Mouse (Mus musculus) heart, postnatal 36 days (tissue): ENCODE measurements at regions not wholly inside any gene's neighbourhood (a gene's known extent, or its start where the extent isn't known, plus 50 kb on each side); places are given as distances from the start of the nearest gene placed in this dataset.

Source experiments
- DNase-seq, 2 experiments: peaks; one replicate each; pipeline ENCODE4 v3.0.0; 2021 to 2022
- intact Hi-C: fragments of 180-260 bp; cut with DNase I; formaldehyde crosslinking; loops from one replicate; pipeline ENCODE4 v1.15.1; 2025

GRCm38 (mm10) chr8:89664911-89665689 lies 621.1 kb upstream of the Sall1 start:
- intact Hi-C loops, result no loop called here

GRCm38 (mm10) chr8:89663859-89664258 lies 619.9 kb upstream of the Sall1 start:
- intact Hi-C loops, result no loop called here
- peak; percentile 2 to 8 for DNase-seq

More at GRCm38 (mm10) chr8:89664911-89665689, 621.1 kb upstream of the Sall1 start:
- DNase-seq, result no peak

GRCm38 (mm10) chr8:89658998-89659944 lies 615.3 kb upstream of the Sall1 start:
- DNase-seq, result no peak
- intact Hi-C loops, result no loop called here

GRCm38 (mm10) chr8:89655369-89655768 lies 611.4 kb upstream of the Sall1 start:
- no peak for DNase-seq
- intact Hi-C loops, result no loop called here

- DNase-seq, result no peak
- intact Hi-C loops, result no loop called here
These were observed 605.4 kb upstream of the Sall1 start for GRCm38 (mm10) chr8:89649207-89649890.

- DNase-seq, result no peak
- intact Hi-C loops, result no loop called here
These were observed 603.0 kb upstream of the Sall1 start for GRCm38 (mm10) chr8:89646946-89647345.

GRCm38 (mm10) chr8:89641339-89641738 lies 597.4 kb upstream of the Sall1 start:
- no peak for DNase-seq
- intact Hi-C loops, result no loop called here

- intact Hi-C loops, result no loop called here
- no peak for DNase-seq
These were observed 590.9 kb upstream of the Sall1 start for GRCm38 (mm10) chr8:89634864-89635263.

GRCm38 (mm10) chr8:89632304-89632703 lies 588.3 kb upstream of the Sall1 start:
- intact Hi-C loops, result no loop called here
- DNase-seq, result no peak

- intact Hi-C loops, result no loop called here
- peak in 1 of 2 experiments; percentile 2 for DNase-seq
These were observed 586.6 kb upstream of the Sall1 start for GRCm38 (mm10) chr8:89630540-89630939.

GRCm38 (mm10) chr8:89618089-89618488 lies 574.1 kb upstream of the Sall1 start:
- intact Hi-C loops, result no loop called here
- DNase-seq, result no peak

- DNase-seq, result no peak
- intact Hi-C loops, result no loop called here
These were observed 572.0 kb upstream of the Sall1 start for GRCm38 (mm10) chr8:89615863-89616558.

- intact Hi-C loops, result no loop called here
These were observed 565.1 kb upstream of the Sall1 start for GRCm38 (mm10) chr8:89609074-89609473.

GRCm38 (mm10) chr8:89605905-89606468 lies 562.0 kb upstream of the Sall1 start:
- DNase-seq, result no peak
- intact Hi-C loops, result no loop called here

More at GRCm38 (mm10) chr8:89609074-89609473, 565.1 kb upstream of the Sall1 start:
- DNase-seq, result no peak

GRCm38 (mm10) chr8:89604461-89604860 lies 560.5 kb upstream of the Sall1 start:
- DNase-seq, result no peak
- intact Hi-C loops, result no loop called here

- intact Hi-C loops, result no loop called here
- no peak for DNase-seq
These were observed 552.4 kb upstream of the Sall1 start for GRCm38 (mm10) chr8:89596380-89596779.

- intact Hi-C loops, result no loop called here
- no peak for DNase-seq
These were observed 539.1 kb upstream of the Sall1 start for GRCm38 (mm10) chr8:89583091-89583490.

- intact Hi-C loops, result no loop called here
- no peak for DNase-seq
These were observed 538.6 kb upstream of the Sall1 start for GRCm38 (mm10) chr8:89582566-89582965.

- intact Hi-C loops, result loop anchor here (10.0 kb wide), 1 partner anchor 627 kb away; no protein-coding TSS in a partner anchor
- peak; percentile 43 to 73 for DNase-seq
These were observed 527.9 kb upstream of the Sall1 start for GRCm38 (mm10) chr8:89571816-89572215.
